Mouse (Mus musculus): Measurements from ENCODE around the gene Rnd2. TPM values are rescaled to one million over a fixed set of nuclear protein-coding genes. Genes with fewer than 3 reads are reported as not detected.

Rnd2 gene
- total and polyA plus RNA-seq, 3 experiments, result 26.5 to 46.4 (median 36.6) TPM

DNA sequence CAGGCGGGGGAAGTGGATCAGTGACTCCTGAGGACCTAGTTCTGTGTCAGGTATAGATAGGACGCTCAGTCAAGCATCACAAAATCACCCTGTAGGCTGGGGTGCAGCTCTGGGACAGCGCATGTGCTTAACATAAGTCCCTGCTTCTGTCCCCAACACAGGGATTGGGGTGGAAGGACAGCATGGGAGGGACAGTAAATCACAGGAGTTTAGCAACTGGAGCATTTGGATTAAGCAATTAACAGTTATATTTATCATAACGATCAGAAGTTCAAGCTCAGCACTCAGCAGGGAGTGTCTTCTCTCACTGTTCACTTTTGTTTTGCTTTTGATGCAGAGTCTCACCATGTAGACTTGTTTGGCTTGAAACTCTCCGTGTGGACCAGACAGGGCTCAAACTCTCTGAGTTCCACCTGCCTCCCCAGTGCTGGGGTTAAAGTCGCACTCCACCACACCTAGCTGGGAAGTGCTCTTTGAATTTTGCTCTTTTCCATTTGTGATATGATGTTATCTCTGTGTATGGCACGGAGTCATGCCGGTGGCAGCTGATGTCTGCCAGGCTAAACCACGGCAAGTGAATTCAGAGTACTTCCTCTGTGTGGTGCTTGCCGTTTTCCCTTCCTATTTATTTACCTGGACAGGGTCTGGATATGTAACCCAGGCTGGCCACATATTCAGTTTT is 12.6 kb upstream of the Rnd2 start:
- H3K9me3 ChIP-seq (replicated peaks), result no peaks in the 10 kb centered on the region
- H3K4me1 ChIP-seq (ENCODE audit: insufficient read depth, low read depth, low read length), result peaks cover 82% of the 10 kb centered on the region
- H3K36me3 ChIP-seq (replicated peaks), result peaks cover 56% of the 10 kb centered on the region
- ATAC-seq (ENCODE audit: extremely low read depth, insufficient number of reproducible peaks, low FRiP score, poor library complexity, severe bottlenecking), result no peak
- no peak for DNase-seq (ENCODE audit: low spot score)
- H3K4me3 ChIP-seq (ENCODE audit: low read depth, low read length), result peak overlapping the region; percentile 61; the same call in 1 of the 2 replicates
- TF ChIP-seq POLR2AphosphoS5 (IDR thresholded peaks at IDR 0.05; ENCODE audit: insufficient replicate concordance, low read depth, low read length) (no peak), CTCF (IDR thresholded peaks at IDR 0.05; ENCODE audit: low read depth, low read length) (no peak), GATA2 (IDR thresholded peaks at IDR 0.05; ENCODE audit: borderline replicate concordance, low read depth, low read length) (no peak), TAL1 (conservative IDR thresholded peaks at IDR 0.05; ENCODE audit: low read depth, low read length) (no peak), GATA1 (IDR thresholded peaks at IDR 0.05; ENCODE audit: borderline replicate concordance, low read length) (no peak)
- H3K27me3 ChIP-seq (ENCODE audit: insufficient read depth, low read length), result no peaks in the 10 kb centered on the region

DNA sequence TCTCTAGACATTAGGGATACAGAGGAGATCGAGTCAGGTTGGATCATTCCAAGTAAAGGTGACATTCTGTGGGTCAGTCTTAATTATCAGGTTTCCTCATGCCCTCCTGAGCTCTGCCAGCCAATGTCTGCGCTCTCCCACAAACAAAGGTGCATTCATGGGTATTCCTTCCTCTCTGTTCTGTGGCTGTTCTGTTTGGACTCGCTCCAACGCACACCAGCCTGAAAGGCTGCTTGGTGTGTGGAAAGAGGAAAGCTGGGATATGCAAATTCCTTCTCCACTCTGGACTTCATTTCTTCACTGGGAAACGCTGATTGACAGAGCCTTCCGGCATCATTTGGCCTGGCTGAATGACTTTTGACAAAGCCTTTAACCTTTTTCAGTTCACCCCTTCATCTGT is 10.1 kb upstream of the Rnd2 start:
- no peak for ATAC-seq (ENCODE audit: extremely low read depth, insufficient number of reproducible peaks, low FRiP score, poor library complexity, severe bottlenecking)

DNA sequence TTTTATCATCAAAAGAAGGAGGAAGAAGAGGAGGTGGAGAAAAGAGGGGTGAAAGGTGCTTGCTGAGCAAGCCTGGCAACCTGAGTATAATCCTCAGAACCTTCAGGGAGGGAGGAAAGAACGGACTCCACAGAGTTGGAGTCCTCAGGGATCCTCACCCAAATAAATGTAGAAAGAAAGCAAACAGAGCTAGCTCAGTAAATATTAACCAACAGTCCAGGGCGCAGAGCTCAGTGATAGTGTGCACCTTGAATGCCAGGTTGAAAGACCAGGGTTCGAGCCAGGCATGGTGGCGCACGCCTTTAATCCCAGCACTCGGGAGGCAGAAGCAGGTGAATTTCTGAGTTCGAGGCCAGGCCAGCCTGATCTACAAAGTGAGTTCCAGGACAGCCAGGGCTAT is 9.2 kb upstream of the Rnd2 start:
- Histone ChIP-seq H3K27me3 (ENCODE audit: insufficient read depth, low read length) (no peaks in the 10 kb centered on the region), H3K36me3 (replicated peaks) (peaks cover 84% of the 10 kb centered on the region), H3K4me1 (ENCODE audit: insufficient read depth, low read depth, low read length) (peaks cover 88% of the 10 kb centered on the region), H3K4me3 (ENCODE audit: low read depth, low read length) (no peak overlapping the region), H3K9me3 (replicated peaks) (no peaks in the 10 kb centered on the region)
- no peak for DNase-seq (ENCODE audit: low spot score)
- TF ChIP-seq GATA1 (IDR thresholded peaks at IDR 0.05; ENCODE audit: borderline replicate concordance, low read length) (no peak), CTCF (IDR thresholded peaks at IDR 0.05; ENCODE audit: low read depth, low read length) (no peak), TAL1 (conservative IDR thresholded peaks at IDR 0.05; ENCODE audit: low read depth, low read length) (no peak), POLR2AphosphoS5 (IDR thresholded peaks at IDR 0.05; ENCODE audit: insufficient replicate concordance, low read depth, low read length) (no peak), GATA2 (IDR thresholded peaks at IDR 0.05; ENCODE audit: borderline replicate concordance, low read depth, low read length) (no peak)
- no peak for ATAC-seq (ENCODE audit: extremely low read depth, insufficient number of reproducible peaks, low FRiP score, poor library complexity, severe bottlenecking)

More for the DNA sequence above, 10.1 kb upstream of the Rnd2 start:
- Histone ChIP-seq H3K27me3 (ENCODE audit: insufficient read depth, low read length) (no peaks in the 10 kb centered on the region), H3K4me3 (ENCODE audit: low read depth, low read length) (no peak overlapping the region), H3K36me3 (replicated peaks) (peaks cover 78% of the 10 kb centered on the region), H3K9me3 (replicated peaks) (no peaks in the 10 kb centered on the region), H3K4me1 (ENCODE audit: insufficient read depth, low read depth, low read length) (peaks cover 87% of the 10 kb centered on the region)
- no peak for TF ChIP-seq TAL1 (conservative IDR thresholded peaks at IDR 0.05; ENCODE audit: low read depth, low read length)
- TF ChIP-seq POLR2AphosphoS5 (IDR thresholded peaks at IDR 0.05; ENCODE audit: insufficient replicate concordance, low read depth, low read length), result no peak
- no peak for TF ChIP-seq CTCF (IDR thresholded peaks at IDR 0.05; ENCODE audit: low read depth, low read length)
- TF ChIP-seq GATA1 (IDR thresholded peaks at IDR 0.05; ENCODE audit: borderline replicate concordance, low read length), result no peak
- no peak for TF ChIP-seq GATA2 (IDR thresholded peaks at IDR 0.05; ENCODE audit: borderline replicate concordance, low read depth, low read length)
- no peak for DNase-seq (ENCODE audit: low spot score)

DNA sequence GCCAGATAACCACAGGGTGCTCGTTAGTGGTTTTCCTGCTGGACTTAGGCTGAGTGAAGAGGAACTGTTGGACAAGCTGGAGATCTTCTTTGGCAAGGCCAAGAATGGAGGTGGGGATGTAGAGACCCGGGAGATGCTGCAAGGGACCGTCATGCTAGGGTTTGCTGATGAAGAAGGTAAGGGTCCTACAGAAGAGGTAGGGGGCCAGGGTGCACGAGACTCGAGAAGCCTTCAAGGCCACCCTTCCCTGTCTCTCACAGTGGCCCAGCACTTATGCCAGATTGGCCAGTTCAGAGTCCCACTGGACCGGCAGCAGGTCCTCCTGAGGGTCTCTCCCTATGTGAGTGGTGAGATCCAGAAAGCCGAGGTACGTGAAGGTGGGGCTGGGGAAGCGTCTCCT is 7.2 kb upstream of the Rnd2 start:
- TF ChIP-seq TAL1 (conservative IDR thresholded peaks at IDR 0.05; ENCODE audit: low read depth, low read length), result no peak
- TF ChIP-seq GATA1 (IDR thresholded peaks at IDR 0.05; ENCODE audit: borderline replicate concordance, low read length), result no peak
- TF ChIP-seq CTCF (IDR thresholded peaks at IDR 0.05; ENCODE audit: low read depth, low read length), result no peak
- TF ChIP-seq GATA2 (IDR thresholded peaks at IDR 0.05; ENCODE audit: borderline replicate concordance, low read depth, low read length), result no peak
- no peak for TF ChIP-seq POLR2AphosphoS5 (IDR thresholded peaks at IDR 0.05; ENCODE audit: insufficient replicate concordance, low read depth, low read length)
- H3K9me3 ChIP-seq (replicated peaks), result no peaks in the 10 kb centered on the region

DNA sequence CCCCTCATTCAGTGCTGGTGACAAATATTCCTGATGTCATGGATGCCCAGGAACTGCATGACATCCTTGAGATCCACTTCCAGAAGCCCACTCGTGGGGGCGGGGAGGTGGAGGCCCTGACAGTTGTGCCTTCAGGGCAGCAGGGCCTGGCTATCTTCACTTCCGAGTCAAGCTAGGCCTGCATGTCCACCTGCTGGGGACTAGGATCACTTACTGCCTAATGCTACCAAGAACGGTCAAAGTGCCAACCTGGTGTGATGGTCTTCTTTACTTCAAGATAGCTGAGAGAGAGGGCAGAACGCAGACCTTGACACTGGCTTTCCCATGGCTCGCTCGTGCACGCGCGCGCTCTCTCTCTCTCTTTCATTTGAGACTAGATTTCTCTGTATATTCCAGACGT is 6.6 kb upstream of the Rnd2 start:
- no peak for TF ChIP-seq POLR2AphosphoS5 (IDR thresholded peaks at IDR 0.05; ENCODE audit: insufficient replicate concordance, low read depth, low read length)
- peaks cover 88% of the 10 kb centered on the region for H3K4me1 ChIP-seq (ENCODE audit: insufficient read depth, low read depth, low read length)
- H3K27me3 ChIP-seq (ENCODE audit: insufficient read depth, low read length), result no peaks in the 10 kb centered on the region
- DNase-seq (ENCODE audit: low spot score) (no peak), ATAC-seq (ENCODE audit: extremely low read depth, insufficient number of reproducible peaks, low FRiP score, poor library complexity, severe bottlenecking) (no peak)
- no peaks in the 10 kb centered on the region for H3K9me3 ChIP-seq (replicated peaks)
- no peak overlapping the region for H3K4me3 ChIP-seq (ENCODE audit: low read depth, low read length)
- H3K36me3 ChIP-seq (replicated peaks), result peaks cover 93% of the 10 kb centered on the region

More for the DNA sequence above, 7.2 kb upstream of the Rnd2 start:
- no peaks in the 10 kb centered on the region for H3K27me3 ChIP-seq (ENCODE audit: insufficient read depth, low read length)
- no peak overlapping the region for H3K4me3 ChIP-seq (ENCODE audit: low read depth, low read length)
- no peak for ATAC-seq (ENCODE audit: extremely low read depth, insufficient number of reproducible peaks, low FRiP score, poor library complexity, severe bottlenecking)
- H3K36me3 ChIP-seq (replicated peaks), result peaks cover 94% of the 10 kb centered on the region
- peaks cover 86% of the 10 kb centered on the region for H3K4me1 ChIP-seq (ENCODE audit: insufficient read depth, low read depth, low read length)
- no peak for DNase-seq (ENCODE audit: low spot score)

DNA sequence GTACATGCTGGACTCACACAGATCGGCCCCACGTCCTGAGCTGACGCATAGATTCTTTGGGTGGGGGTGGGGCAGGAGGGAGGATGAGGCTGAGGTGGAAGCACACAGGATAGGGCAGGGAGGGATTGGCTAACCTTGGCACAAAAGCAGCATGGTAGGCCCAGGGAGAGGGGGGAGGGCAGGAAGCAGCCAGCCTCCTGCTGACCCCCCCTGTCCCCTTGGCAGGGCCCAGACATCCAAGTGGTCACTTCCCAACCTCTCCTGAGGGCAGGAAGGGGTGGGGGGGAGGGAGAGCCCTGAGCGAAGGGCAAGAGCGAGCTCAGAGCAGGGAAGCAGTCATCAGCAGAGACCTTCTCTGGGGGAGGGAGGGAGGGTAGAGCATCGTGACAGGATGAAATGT is 5.1 kb upstream of the Rnd2 start:
- Histone ChIP-seq H3K4me3 (ENCODE audit: low read depth, low read length) (no peak overlapping the region), H3K4me1 (ENCODE audit: insufficient read depth, low read depth, low read length) (peaks cover 92% of the 10 kb centered on the region), H3K27me3 (ENCODE audit: insufficient read depth, low read length) (no peaks in the 10 kb centered on the region), H3K36me3 (replicated peaks) (peaks cover 86% of the 10 kb centered on the region), H3K9me3 (replicated peaks) (no peaks in the 10 kb centered on the region)
- DNase-seq (ENCODE audit: low spot score) (no peak), ATAC-seq (ENCODE audit: extremely low read depth, insufficient number of reproducible peaks, low FRiP score, poor library complexity, severe bottlenecking) (no peak)
- TF ChIP-seq TAL1 (conservative IDR thresholded peaks at IDR 0.05; ENCODE audit: low read depth, low read length) (no peak), POLR2AphosphoS5 (IDR thresholded peaks at IDR 0.05; ENCODE audit: insufficient replicate concordance, low read depth, low read length) (no peak), GATA1 (IDR thresholded peaks at IDR 0.05; ENCODE audit: borderline replicate concordance, low read length) (no peak), GATA2 (IDR thresholded peaks at IDR 0.05; ENCODE audit: borderline replicate concordance, low read depth, low read length) (no peak), CTCF (IDR thresholded peaks at IDR 0.05; ENCODE audit: low read depth, low read length) (no peak)
